Mouse (Mus musculus): ENCODE measurements around the gene Gpbp1l1.

Gpbp1l1 gene

GRCm38 (mm10) chr4:116557306-116558121 lies at the start of gene Gpbp1l1:
TSS of gene Gpbp1l1 (plus strand) at chr4:116557658.
- DNase-seq (ENCODE audit: inconsistent age in 2 of 2, low spot score in 1 of 2): peak; percentile 99

- DNase-seq (ENCODE audit: inconsistent age in 2 of 2, low spot score in 1 of 2): no peak
Measured at GRCm38 (mm10) chr4:116531109-116531508, 26.3 kb upstream of the Gpbp1l1 start.

- no peak for DNase-seq (ENCODE audit: inconsistent age in 2 of 2, low spot score in 1 of 2)
Measured at GRCm38 (mm10) chr4:116536351-116536750, 21.1 kb upstream of the Gpbp1l1 start.

- no peak for DNase-seq (ENCODE audit: inconsistent age in 2 of 2, low spot score in 1 of 2)
Measured at GRCm38 (mm10) chr4:116537737-116538136, 19.7 kb upstream of the Gpbp1l1 start.

GRCm38 (mm10) chr4:116550432-116550831 lies 7.0 kb upstream of the Gpbp1l1 start:
- no peak for DNase-seq (ENCODE audit: inconsistent age in 2 of 2, low spot score in 1 of 2)

- DNase-seq (ENCODE audit: inconsistent age in 2 of 2, low spot score in 1 of 2): no peak
Measured at GRCm38 (mm10) chr4:116553035-116553434, 4.4 kb upstream of the Gpbp1l1 start.

- peak; percentile 80 to 96 for DNase-seq (ENCODE audit: inconsistent age in 2 of 2, low spot score in 1 of 2)
Measured at GRCm38 (mm10) chr4:116555413-116556300, 1.8 kb upstream of the Gpbp1l1 start, which contains the start of gene Tmem69. TSS of gene Tmem69 (minus strand) at chr4:116555936.

GRCm38 (mm10) chr4:116556561-116557305 lies 725 bp upstream of the Gpbp1l1 start:
- peak; percentile 95 to 98 for DNase-seq (ENCODE audit: inconsistent age in 2 of 2, low spot score in 1 of 2)

- no peak for DNase-seq (ENCODE audit: inconsistent age in 2 of 2, low spot score in 1 of 2)
Measured at GRCm38 (mm10) chr4:116558151-116558882, 859 bp downstream of the Gpbp1l1 start.

GRCm38 (mm10) chr4:116595793-116596192 lies 38.3 kb downstream of the Gpbp1l1 start:
- DNase-seq (ENCODE audit: inconsistent age in 2 of 2, low spot score in 1 of 2): no peak

GRCm38 (mm10) chr4:116596379-116596778 lies 38.9 kb downstream of the Gpbp1l1 start, which contains the start of gene Ccdc17:
TSS of gene Ccdc17 (plus strand) at chr4:116596654.
- DNase-seq (ENCODE audit: inconsistent age in 2 of 2, low spot score in 1 of 2): no peak

- DNase-seq (ENCODE audit: inconsistent age in 2 of 2, low spot score in 1 of 2): peak; percentile 94 to 97
Measured at GRCm38 (mm10) chr4:116596978-116597881, 39.8 kb downstream of the Gpbp1l1 start.

GRCm38 (mm10) chr4:116612621-116613020 lies 55.2 kb downstream of the Gpbp1l1 start:
- no peak for DNase-seq (ENCODE audit: inconsistent age in 2 of 2, low spot score in 1 of 2)

GRCm38 (mm10) chr4:116615237-116615636 lies 57.8 kb downstream of the Gpbp1l1 start:
- no peak for DNase-seq (ENCODE audit: inconsistent age in 2 of 2, low spot score in 1 of 2)

GRCm38 (mm10) chr4:116624831-116625230 lies 67.4 kb downstream of the Gpbp1l1 start:
- no peak for DNase-seq (ENCODE audit: inconsistent age in 2 of 2, low spot score in 1 of 2)

- peak; percentile 80 to 93 for DNase-seq (ENCODE audit: inconsistent age in 2 of 2, low spot score in 1 of 2)
Measured at GRCm38 (mm10) chr4:116626658-116627358, 69.3 kb downstream of the Gpbp1l1 start.

GRCm38 (mm10) chr4:116627359-116627716 lies 69.9 kb downstream of the Gpbp1l1 start:
- DNase-seq (ENCODE audit: inconsistent age in 2 of 2, low spot score in 1 of 2): peak; percentile 90 to 98
